ENCODE assay signal across 12 mouse cellular contexts in genomic region chr5:103797774-103798173, GRCm38 (mm10).
DNase-seq lines count a peak whose midpoint lies in the region; ATAC-seq lines count a peak whose summit lies in the region.
"Had no signal": no experiment of that assay in that cellular context is flagged by ENCODE, and none has a peak within 500 bp of the region (broad histone marks: within the 10 kb centered on the region; RNA-seq: fewer than 3 reads in every experiment).

No protein-coding gene starts in this region.

- ATAC-seq in embryonic facial prominence, embryonic 11.5 days (replicated peaks; ENCODE audit: insufficient number of reproducible peaks, low FRiP score, low TSS enrichment, low read depth) = no peak
- no peak for ATAC-seq in neural tube, embryonic 14.5 days (ENCODE audit: low read depth)

- no peak overlapping the region for H3K9ac ChIP-seq in embryonic facial prominence, embryonic 11.5 days (replicated peaks; ENCODE audit: low read length)
- H3K9ac ChIP-seq in neural tube, embryonic 14.5 days (replicated peaks; ENCODE audit: low read depth, low read length) = no peak overlapping the region
- H3K9ac ChIP-seq: liver, embryonic 14.5 days had no signal

- peak; percentile 33 to 51 for DNase-seq in cerebellum, postnatal 10 days
- no peak for DNase-seq in cerebellum, adult 9-10 months
- DNase-seq in layer of hippocampus, adult 18-20 months (ENCODE audit: low spot score in 2 of 2) = peak; percentile 61 to 72
- no peak for DNase-seq in layer of hippocampus, adult 9-10 months (ENCODE audit: low spot score)
- DNase-seq in embryonic facial prominence, embryonic 11.5 days (ENCODE audit: low spot score) = peak; percentile 26
- DNase-seq in heart, postnatal 10 days = no peak
- no peak for DNase-seq in urinary bladder, postnatal 4 days (ENCODE audit: low spot score in 2 of 2)
- DNase-seq: gastrocnemius, postnatal 36 days; thymus, postnatal 25 days had no signal

- intact Hi-C loops in heart, postnatal 10 days (cut with DNase I) = no loop called here

- H3K27ac ChIP-seq in embryonic facial prominence, embryonic 11.5 days (replicated peaks; ENCODE audit: low read depth, low read length) = no peak overlapping the region
- 0 out of 2 replicates have a peak overlapping the region, but pooled peaks have one; percentile 6 for H3K27ac ChIP-seq in neural tube, embryonic 14.5 days (ENCODE audit: low read depth, low read length)
- H3K27ac ChIP-seq: liver, embryonic 14.5 days had no signal

- H3K9me3 ChIP-seq in embryonic facial prominence, embryonic 11.5 days (replicated peaks; ENCODE audit: control insufficient read depth, low read length) = no peaks in the 10 kb centered on the region
- H3K9me3 ChIP-seq in neural tube, embryonic 14.5 days (ENCODE audit: control insufficient read depth, low read length) = no peaks in the 10 kb centered on the region
- H3K9me3 ChIP-seq: G1E had no signal

- no peak overlapping the region for H3K4me3 ChIP-seq in embryonic facial prominence, embryonic 11.5 days (ENCODE audit: low read depth, low read length)
- H3K4me3 ChIP-seq in neural tube, embryonic 14.5 days (ENCODE audit: low read depth, low read length) = no peak overlapping the region

- H3K27me3 ChIP-seq in embryonic facial prominence, embryonic 11.5 days (ENCODE audit: control insufficient read depth, insufficient read depth, low read length) = no peaks in the 10 kb centered on the region
- H3K27me3 ChIP-seq in neural tube, embryonic 14.5 days (ENCODE audit: control insufficient read depth, insufficient read depth, low read length) = no peaks in the 10 kb centered on the region

- no peak overlapping the region for H3K4me2 ChIP-seq in embryonic facial prominence, embryonic 11.5 days (ENCODE audit: low read depth, low read length)
- H3K4me2 ChIP-seq in neural tube, embryonic 14.5 days (ENCODE audit: low read depth, low read length) = no peak overlapping the region

- no peaks in the 10 kb centered on the region; the same call in 1 of the 2 replicates for H3K4me1 ChIP-seq in embryonic facial prominence, embryonic 11.5 days (ENCODE audit: control insufficient read depth, insufficient read depth, low read length)
- H3K4me1 ChIP-seq in neural tube, embryonic 14.5 days (ENCODE audit: control insufficient read depth, insufficient read depth, low read length) = peaks cover 8% of the 10 kb centered on the region; the same call in 1 of the 2 replicates

- WGBS in embryonic facial prominence, embryonic 11.5 days = 67% methylated on average over 10 of the region's 10 CpGs
- WGBS in neural tube, embryonic 14.5 days = 49% methylated on average over 10 of the region's 10 CpGs

- no peaks in the 10 kb centered on the region for H3K36me3 ChIP-seq in embryonic facial prominence, embryonic 11.5 days (replicated peaks; ENCODE audit: control insufficient read depth, insufficient read depth, low read depth, low read length)
- H3K36me3 ChIP-seq in neural tube, embryonic 14.5 days (ENCODE audit: control insufficient read depth, insufficient read depth, low read length) = no peaks in the 10 kb centered on the region

Comparison
In these comparisons a context has a peak if more than half of its experiments do, and no peak if none do; other contexts are left out.
1. DNase-seq: peak in cerebellum, postnatal 10 days (2 of 2), layer of hippocampus, adult 18-20 months (2 of 2) and embryonic facial prominence, embryonic 11.5 days (single experiment); none in cerebellum, adult 9-10 months (single experiment), layer of hippocampus, adult 9-10 months (single experiment), heart, postnatal 10 days (0 of 2) and urinary bladder, postnatal 4 days (0 of 2).